ENCODE assay signal across 12 mouse cellular contexts in genomic region chr11:95420880-95421435, GRCm38 (mm10).
"Had no signal": no experiment of that assay in that cellular context is flagged by ENCODE, and none has a peak within 500 bp of the region (broad histone marks: within the 10 kb centered on the region; RNA-seq: fewer than 3 reads in every experiment).

No protein-coding gene starts in this region.

- H3K36me3 ChIP-seq: lung, embryonic 15.5 days; midbrain, embryonic 15.5 days had no signal

- H3K9me3 ChIP-seq: lung, embryonic 15.5 days; megakaryocyte, embryonic 14.5 days; midbrain, embryonic 15.5 days; neural tube, embryonic 12.5 days had no signal

- H3K4me2 ChIP-seq: liver, embryonic 11.5 days; lung, embryonic 15.5 days; midbrain, embryonic 11.5 days; midbrain, embryonic 15.5 days; neural tube, embryonic 12.5 days had no signal

- H3K27me3 ChIP-seq: lung, embryonic 15.5 days; megakaryocyte, embryonic 14.5 days; midbrain, embryonic 15.5 days; neural tube, embryonic 12.5 days had no signal

- H3K9ac ChIP-seq: lung, embryonic 15.5 days; midbrain, embryonic 15.5 days; neural tube, embryonic 12.5 days had no signal

- H3K4me3 ChIP-seq: layer of hippocampus, adult 2 months; lung, embryonic 15.5 days; megakaryocyte, embryonic 14.5 days; midbrain, embryonic 15.5 days; neural tube, embryonic 12.5 days had no signal

- H3K27ac ChIP-seq: layer of hippocampus, adult 2 months; lung, embryonic 15.5 days; macrophage; midbrain, embryonic 15.5 days; neural tube, embryonic 12.5 days; stomach, postnatal 0 days had no signal

- DNase-seq: kidney, adult 8-10 months; kidney, postnatal 10 days; kidney, postnatal 4 days had no signal

- ATAC-seq: midbrain, embryonic 15.5 days had no signal
